Mouse (Mus musculus): ENCODE measurements around the gene Hk2. TPM values are rescaled to one million over a fixed set of nuclear protein-coding genes. Genes with fewer than 3 reads are reported as not detected.
A peak's percentile ranks its signal among the peaks of the same experiment; 100 is the strongest.

The Hk2 gene
- total RNA-seq, 2 experiments from 2014 or later = 271 to 285 TPM

DNA sequence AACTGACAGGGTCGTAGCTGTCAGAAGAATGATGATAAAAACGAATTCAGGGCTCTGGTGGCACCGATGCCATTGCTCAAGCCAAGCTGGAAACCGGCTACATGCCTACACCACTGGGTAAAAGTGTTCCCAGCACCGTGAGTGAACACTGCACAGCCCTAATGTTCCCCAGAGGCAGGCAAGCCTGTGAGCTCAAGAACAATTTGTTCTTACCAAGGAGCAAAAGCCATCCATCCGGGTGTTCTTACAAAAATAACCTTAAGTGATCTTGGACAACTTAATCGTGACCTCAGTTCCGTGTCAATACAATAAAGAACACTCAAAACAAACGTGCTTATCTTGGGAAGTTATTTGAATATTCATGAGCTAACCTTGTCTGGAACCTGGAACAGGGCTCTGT lies 3.2 kb downstream of the Hk2 start:
- intact Hi-C loops (cut with DNase I) = no loop called here
- DNase-seq = peak in 1 of 2 experiments; percentile 8

DNA sequence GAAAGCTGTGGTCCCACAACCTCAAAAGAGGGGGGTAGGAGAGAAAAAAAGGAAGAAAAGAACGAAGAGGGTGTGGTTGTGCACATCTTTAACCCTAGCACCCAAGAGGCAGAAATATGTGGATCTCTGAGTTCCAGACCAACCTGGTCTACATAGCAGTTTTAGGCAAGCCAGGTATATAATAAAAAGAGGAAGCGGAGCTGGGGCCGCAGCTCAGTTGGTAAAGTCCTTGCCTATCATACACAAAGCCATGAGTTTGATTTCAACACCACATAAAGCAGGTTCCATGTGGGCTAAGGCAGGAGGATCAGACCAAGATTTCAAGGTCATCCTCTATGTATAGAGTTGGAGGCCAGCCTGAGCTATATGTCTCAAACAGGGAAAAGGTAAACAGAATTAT lies 4.0 kb downstream of the Hk2 start:
- intact Hi-C loops (cut with DNase I) = no loop called here
- DNase-seq = no peak

GRCm38 (mm10) chr6:82769704-82770103 lies 4.5 kb downstream of the Hk2 start:
- DNase-seq = no peak
- intact Hi-C loops (cut with DNase I) = loop anchor here (2.0 kb wide), 1 partner anchor 19 kb away; no protein-coding TSS in a partner anchor

- no peak for DNase-seq
- intact Hi-C loops (cut with DNase I) = loop anchor here (2.0 kb wide), 1 partner anchor 17 kb away; no protein-coding TSS in a partner anchor
Observed at GRCm38 (mm10) chr6:82767734-82768586, 6.3 kb downstream of the Hk2 start.

GRCm38 (mm10) chr6:82766636-82767035 lies 7.6 kb downstream of the Hk2 start:
- intact Hi-C loops (cut with DNase I) = no loop called here
- DNase-seq = no peak

DNA sequence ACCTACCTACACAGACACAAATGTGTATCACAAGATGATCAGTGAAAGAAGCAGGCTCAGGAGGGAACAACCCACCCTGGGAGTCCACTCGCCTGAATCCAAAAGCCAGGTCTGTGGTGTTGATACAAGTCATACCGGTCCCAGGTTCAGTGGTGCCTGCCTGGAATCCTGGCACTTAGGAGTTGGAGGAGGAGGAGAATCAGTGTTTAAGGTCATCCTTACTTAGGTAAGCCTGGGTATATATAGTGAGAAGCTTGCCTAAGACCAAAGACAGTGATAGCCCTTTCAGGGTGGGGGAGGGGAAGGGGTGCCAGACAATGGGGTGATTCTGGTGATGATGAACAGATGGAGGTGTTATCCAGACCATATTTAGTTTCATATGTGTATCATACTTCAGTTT lies 9.0 kb downstream of the Hk2 start:
- DNase-seq = no peak
- intact Hi-C loops (cut with DNase I) = no loop called here

DNA sequence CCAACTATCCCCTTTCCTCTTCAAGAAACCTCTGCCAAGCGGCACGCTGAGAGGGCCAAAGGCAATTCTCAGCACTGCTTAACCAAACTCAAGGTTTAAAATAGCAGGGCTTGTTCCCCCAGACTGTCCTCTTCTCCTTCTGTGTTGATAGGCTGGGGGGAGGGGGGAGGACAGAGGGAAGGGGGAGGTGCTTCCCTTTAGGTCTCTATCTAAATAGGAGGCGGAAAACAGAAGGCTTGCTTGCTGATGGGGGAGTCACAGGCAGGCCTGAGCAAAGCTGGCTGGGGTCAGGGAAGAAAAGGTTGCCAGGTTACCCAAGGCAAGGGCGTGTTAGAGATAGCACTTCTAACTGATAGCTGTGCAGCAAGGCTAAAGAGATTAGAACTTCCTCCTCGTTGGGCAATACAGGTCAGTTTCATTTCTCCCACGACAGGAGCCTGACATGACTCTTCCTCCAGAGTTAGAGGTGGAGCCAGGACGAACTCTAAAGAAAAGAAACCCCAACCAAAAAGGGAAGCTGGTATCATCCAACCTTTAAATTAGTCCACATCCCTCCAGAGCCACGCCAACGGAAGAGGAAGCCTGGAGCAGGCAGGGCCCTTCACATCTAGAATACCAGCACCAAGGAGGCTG lies 10.3 kb downstream of the Hk2 start:
- intact Hi-C loops (cut with DNase I) = no loop called here
- peak; percentile 47 to 59 for DNase-seq

- intact Hi-C loops (cut with DNase I) = no loop called here
- no peak for DNase-seq
Observed at GRCm38 (mm10) chr6:82762728-82763127, 11.5 kb downstream of the Hk2 start.

DNA sequence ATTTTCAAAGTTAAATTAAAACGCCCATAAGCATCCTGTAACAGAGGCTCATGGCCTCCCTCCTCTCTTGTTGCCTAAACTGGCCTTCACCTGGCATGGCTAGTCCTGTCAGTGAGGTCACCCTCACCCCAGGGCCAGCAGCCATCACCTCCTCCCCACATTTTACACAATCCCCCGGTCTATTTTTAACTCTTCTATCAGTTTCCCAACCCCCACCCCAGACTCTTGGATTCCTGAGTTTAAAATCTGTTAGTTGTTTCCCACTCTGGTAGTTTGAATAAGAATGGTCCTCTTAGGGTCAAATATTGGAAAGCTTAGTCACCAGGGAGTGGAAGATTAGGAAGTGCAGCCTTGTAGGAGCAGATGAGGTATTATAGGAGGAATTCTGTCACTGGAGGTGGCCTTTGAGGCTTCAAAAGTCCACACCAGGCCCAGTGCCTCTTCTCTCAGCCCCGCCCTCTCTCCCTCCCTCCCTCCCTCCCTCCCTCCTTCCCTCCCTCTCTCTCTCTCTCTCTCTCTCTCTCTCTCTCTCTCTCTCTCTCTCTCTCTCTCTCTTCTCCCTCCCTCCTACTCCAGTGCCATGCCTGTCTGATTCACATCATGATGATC lies 13.4 kb downstream of the Hk2 start:
- DNase-seq = peak in 1 of 2 experiments; percentile 35
- intact Hi-C loops (cut with DNase I) = no loop called here

DNA sequence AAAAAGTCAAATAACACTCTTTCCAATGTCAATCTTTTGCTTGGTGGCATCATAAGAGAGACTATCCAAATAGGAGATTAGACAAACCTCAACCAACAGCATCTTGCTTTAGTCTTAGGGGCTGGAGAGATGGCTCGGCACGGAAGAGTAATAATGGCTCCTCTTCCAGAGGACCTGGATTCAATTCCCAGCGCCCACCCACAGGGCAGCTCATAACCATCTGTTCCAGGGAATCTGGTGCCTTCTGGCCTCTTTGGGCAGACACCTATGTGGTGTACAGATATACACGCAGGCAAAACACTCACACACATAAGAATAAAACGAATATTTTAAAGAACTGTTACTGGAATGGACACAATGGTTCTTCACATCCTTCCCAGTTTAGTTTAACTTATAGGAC lies 15.0 kb downstream of the Hk2 start:
- no peak for DNase-seq
- intact Hi-C loops (cut with DNase I) = no loop called here

- no peak for DNase-seq
- intact Hi-C loops (cut with DNase I) = no loop called here
Observed at GRCm38 (mm10) chr6:82756799-82757210, 17.4 kb downstream of the Hk2 start.

GRCm38 (mm10) chr6:82756216-82756615 lies 18.0 kb downstream of the Hk2 start:
- peak in 1 of 2 experiments; percentile 52 for DNase-seq
- intact Hi-C loops (cut with DNase I) = no loop called here

- intact Hi-C loops (cut with DNase I) = no loop called here
- DNase-seq = no peak
Observed at GRCm38 (mm10) chr6:82755338-82755737, 18.9 kb downstream of the Hk2 start.

GRCm38 (mm10) chr6:82754769-82755168 lies 19.5 kb downstream of the Hk2 start:
- intact Hi-C loops (cut with DNase I) = no loop called here
- no peak for DNase-seq

- peak in 1 of 2 experiments; percentile 34 for DNase-seq
- intact Hi-C loops (cut with DNase I) = no loop called here
Observed at GRCm38 (mm10) chr6:82753638-82754361, 20.5 kb downstream of the Hk2 start.

DNA sequence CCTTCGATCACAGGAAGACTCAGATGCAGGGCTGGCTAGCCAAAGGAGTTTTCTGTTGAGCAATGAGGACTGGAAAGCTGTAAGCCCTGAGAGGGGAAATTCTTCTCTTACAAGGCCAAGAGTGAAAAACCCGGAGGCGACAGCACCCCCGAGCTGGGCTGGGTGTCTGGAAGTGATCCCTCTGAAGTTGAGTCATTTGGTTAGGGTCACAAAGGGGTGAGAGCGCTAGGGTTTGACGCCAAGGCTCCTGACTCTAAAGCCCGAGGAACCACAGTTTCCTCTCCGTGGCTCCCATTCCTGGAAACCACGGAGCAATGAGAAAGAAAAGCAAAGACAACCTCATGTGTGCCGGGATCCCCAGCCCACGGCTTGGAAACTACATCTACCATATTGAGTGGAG lies 21.2 kb downstream of the Hk2 start:
- peak in 1 of 2 experiments; percentile 47 for DNase-seq
- intact Hi-C loops (cut with DNase I) = no loop called here

- peak in 1 of 2 experiments; percentile 28 for DNase-seq
Observed at GRCm38 (mm10) chr6:82751791-82752190, 22.5 kb downstream of the Hk2 start.

DNA sequence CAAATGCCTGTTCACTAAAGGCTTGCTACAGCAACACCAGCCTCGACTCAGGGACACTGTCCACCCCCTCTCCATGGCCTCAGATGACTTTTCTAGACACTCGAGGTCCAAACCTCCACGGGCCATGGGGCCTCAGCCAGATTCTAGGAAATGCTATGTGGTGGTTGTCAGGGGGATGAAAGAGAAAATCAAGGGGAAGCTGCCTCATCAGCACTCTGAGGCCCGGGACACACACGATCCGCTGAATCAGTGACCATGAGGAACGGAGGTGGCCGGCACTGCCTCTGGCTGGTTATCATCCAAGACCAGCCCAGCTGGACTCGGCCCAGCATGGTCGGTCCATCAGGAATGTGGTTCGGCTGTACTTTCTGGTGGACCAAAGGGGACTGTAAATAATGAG lies 23.2 kb downstream of the Hk2 start:
- peak; percentile 59 to 68 for DNase-seq
- intact Hi-C loops (cut with DNase I) = loop anchor here (2.0 kb wide), 1 partner anchor 18 kb away; no protein-coding TSS in a partner anchor

More at GRCm38 (mm10) chr6:82751791-82752190, 22.5 kb downstream of the Hk2 start:
- intact Hi-C loops (cut with DNase I) = loop anchor here (2.0 kb wide), 1 partner anchor 17 kb away; no protein-coding TSS in a partner anchor

DNA sequence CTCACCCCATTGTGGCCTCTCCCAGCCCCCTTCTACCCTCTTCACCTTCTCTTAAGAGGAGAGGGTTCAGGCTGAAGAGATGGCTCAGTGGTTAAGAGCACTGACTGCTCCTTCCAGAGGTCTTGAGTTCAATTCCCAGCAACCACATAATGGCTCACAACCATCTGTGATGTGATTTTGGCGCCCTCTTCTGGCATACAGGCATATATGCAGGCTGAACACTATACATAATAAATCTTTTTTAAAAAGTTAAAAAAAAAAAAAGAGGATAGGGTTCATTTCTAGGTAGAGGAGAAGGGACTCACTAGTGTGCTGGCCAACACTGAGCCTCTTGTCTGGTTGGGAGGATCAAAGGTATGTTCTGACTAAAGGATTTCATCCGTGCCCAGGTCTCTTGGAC lies 24.2 kb downstream of the Hk2 start:
- intact Hi-C loops (cut with DNase I) = loop anchor here (2.0 kb wide), 1 partner anchor 19 kb away; no protein-coding TSS in a partner anchor
- no peak for DNase-seq

GRCm38 (mm10) chr6:82748106-82748672 lies 26.1 kb downstream of the Hk2 start:
- intact Hi-C loops (cut with DNase I) = no loop called here
- peak; percentile 51 to 58 for DNase-seq
